Mouse (Mus musculus) frontal cortex, postnatal 14 days (tissue): ENCODE measurements around the gene Reps1.

Experiments used
- DNase-seq, 2 experiments: peaks; one replicate each; pipeline ENCODE4 v3.0.0; 2022; ENCODE audit warnings: low spot score in 2 of 2

Gene Reps1

GRCm38 (mm10) chr10:18139615-18140014 is 84.0 kb downstream of the Reps1 start:
- DNase-seq = no peak

DNA sequence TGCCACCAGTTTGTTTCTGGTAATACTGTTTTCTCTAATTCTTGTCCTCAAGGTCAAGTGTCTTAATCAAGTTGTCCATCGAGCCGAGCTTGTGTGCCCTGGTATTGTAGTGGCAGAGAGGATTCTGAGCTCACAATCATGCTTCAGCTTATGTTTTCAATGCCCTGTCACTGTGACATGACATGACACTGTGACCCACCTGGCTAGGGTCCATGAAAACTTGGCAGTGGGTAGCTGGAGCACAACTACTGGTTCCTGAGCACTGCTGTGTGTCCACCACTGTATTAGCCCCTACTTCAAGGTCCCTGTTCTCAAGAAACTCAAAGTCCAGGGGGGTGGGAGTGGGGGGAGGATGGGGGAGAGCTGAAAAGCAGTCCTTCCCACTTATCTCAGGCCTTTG is 85.7 kb downstream of the Reps1 start:
- DNase-seq = no peak

- DNase-seq = no peak
Measured at GRCm38 (mm10) chr10:18142231-18142630, 86.6 kb downstream of the Reps1 start.

DNA sequence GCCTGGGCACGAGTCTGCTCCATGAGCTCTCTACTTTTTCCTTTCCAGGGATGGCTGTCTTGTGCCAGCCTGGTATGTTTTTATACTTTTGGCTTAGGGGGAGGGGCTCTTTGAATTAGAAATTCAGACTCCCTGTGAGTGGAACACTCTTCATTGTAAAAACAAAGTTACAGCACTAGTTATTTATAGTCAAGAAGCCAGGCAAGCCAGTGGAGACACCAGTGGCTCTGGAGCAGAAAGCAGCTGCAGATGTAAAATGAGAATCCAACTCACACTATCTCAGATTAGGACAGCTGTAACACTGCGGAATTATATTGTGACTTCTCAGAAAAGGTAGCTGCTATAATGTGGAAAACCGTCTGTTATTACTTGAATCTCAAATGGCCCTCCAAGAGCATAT is 91.6 kb downstream of the Reps1 start:
- DNase-seq = no peak

- DNase-seq = no peak
Measured at GRCm38 (mm10) chr10:18162435-18162971, 106.8 kb downstream of the Reps1 start.
